Mouse (Mus musculus): ENCODE results near the gene Gm20422. TPM values are rescaled to one million over a fixed set of nuclear protein-coding genes. Genes with fewer than 3 reads are reported as not detected.

Gene Gm20422
- polyA plus RNA-seq (2016; fragmentation: Nextera tagmentation; extraction: Ambion mirVana): 0.19 TPM in 1 of 2 replicates, not detected in the other

DNA sequence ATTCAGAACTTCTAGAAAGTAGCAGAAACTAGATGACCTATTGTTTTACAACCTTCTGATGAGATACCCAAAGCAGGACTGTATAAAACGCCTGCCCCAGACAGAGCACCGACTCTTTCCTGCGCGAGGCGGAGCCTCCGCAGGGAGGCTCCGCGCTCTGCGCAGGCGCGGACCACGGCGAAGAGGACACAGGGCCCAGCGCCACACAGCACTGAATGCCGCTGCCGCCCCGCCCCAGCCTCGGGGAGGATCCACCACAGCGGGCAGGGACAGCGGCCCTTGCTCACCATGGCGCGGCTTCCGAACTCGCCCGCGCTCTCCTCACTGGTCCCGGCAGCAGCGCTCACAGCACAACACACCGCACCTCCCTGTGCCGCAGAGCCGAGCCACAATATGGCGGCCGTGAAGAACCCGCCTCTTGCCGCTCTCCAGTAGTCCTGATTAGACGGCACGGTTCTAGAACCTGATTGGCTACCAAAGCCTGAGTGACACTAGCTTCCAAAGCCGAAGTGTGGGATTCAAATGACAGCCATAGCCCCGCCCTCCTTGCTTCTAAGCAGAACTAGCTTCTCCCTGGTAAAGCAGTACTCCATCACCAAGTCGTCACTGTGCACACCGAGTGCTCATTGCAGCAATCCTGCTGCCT lies at the start of gene Gm20422:
Gene Gm20422 (minus strand): TSS at position 384 of the 646 bp plus-strand sequence.
- Histone ChIP-seq H3K36me3 (peaks cover 30% of the 10 kb centered on the region), H3K9me3 (replicated peaks) (no peaks in the 10 kb centered on the region), H3K27ac (peak within 1 kb of the TSS; percentile 98), H3K27me3 (ENCODE audit: low read depth, poor library complexity, severe bottlenecking) (no peaks in the 10 kb centered on the region), H3K4me1 (peaks cover 35% of the 10 kb centered on the region), H3K4me3 (peak within 1 kb of the TSS; percentile 78)
- DNase-seq (ENCODE audit: low spot score): peak; percentile 89
- under 1% methylated on average over 41 of the region's 41 CpGs for WGBS

DNA sequence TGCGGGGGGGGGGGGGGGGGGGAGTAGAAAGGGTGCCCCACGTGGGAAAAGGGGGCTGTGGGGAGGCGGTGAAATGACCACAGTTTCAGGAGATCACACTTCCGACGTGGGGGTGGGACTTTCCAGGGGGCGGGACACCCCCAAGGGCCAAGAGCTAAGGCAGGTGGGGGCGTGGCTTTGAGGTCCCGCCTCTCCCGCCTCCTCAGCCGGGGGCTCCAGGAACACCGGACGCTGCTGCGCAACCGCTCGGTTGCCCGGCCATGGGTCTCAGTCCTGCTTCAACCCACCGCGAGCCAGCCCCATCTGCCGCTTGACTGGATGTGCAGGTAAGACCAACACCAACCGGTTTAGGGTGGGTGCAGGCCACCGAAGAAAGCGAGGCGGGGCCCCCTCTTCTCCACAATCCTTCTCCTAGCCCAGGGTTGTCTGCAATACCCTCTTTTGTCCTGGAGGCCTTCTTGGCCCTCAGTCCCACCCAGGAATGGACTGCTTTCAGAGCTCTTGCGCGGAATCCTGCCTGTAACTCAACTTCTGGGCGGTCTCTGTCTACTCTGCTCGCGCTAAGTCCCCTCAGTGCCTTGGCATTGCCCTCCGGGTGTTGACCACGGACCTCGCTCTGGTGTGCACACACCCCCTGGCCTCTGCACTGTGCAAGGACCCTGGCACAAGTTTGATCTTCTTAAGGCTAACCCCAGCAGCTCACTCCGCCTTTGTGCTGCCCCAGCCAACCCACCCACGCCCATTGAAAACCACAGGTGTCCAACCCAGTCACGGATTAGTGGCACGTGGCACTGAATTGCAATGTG lies 47.9 kb upstream of the Gm20422 start, which contains the start of gene Lpar2:
Gene Lpar2 (plus strand): TSS at position 44 of the 806 bp plus-strand sequence.
- DNase-seq (ENCODE audit: low spot score): peak; percentile 89
- Histone ChIP-seq H3K27ac (peak within 1 kb of the TSS; percentile 91), H3K4me1 (peaks cover 43% of the 10 kb centered on the region), H3K9me3 (replicated peaks) (no peaks in the 10 kb centered on the region), H3K27me3 (ENCODE audit: low read depth, poor library complexity, severe bottlenecking) (no peaks in the 10 kb centered on the region), H3K36me3 (peaks cover 58% of the 10 kb centered on the region), H3K4me3 (peak within 1 kb of the TSS; percentile 74)
- under 1% methylated on average over 33 of the region's 35 CpGs for WGBS

DNA sequence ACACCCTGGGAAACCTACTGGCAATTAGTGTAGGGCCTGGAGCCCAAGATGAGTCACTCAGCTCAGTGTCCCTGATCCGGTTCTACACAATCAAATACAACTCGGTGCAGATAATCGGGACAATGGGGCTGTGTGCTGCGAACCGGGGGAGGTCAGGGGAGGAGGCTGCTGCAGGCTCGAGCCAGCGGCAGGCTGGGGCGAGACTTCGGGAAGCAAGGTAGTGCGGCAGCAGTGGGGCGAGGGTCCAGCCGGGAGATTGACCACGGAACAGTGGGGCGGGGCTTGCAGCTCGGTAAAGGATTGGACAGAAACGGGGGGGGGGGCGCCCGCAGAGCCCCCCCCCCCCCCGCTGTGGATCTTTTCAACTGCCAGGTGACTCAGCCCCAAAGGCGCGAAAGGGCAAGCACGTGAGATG lies 47.3 kb upstream of the Gm20422 start:
- Histone ChIP-seq H3K27ac (peak overlapping the region; percentile 91), H3K4me1 (peaks cover 43% of the 10 kb centered on the region), H3K36me3 (peaks cover 58% of the 10 kb centered on the region), H3K4me3 (peak overlapping the region; percentile 74), H3K27me3 (ENCODE audit: low read depth, poor library complexity, severe bottlenecking) (no peaks in the 10 kb centered on the region), H3K9me3 (replicated peaks) (no peaks in the 10 kb centered on the region)
- 1% methylated on average over 16 of the region's 22 CpGs for WGBS
- DNase-seq (ENCODE audit: low spot score): no peak

DNA sequence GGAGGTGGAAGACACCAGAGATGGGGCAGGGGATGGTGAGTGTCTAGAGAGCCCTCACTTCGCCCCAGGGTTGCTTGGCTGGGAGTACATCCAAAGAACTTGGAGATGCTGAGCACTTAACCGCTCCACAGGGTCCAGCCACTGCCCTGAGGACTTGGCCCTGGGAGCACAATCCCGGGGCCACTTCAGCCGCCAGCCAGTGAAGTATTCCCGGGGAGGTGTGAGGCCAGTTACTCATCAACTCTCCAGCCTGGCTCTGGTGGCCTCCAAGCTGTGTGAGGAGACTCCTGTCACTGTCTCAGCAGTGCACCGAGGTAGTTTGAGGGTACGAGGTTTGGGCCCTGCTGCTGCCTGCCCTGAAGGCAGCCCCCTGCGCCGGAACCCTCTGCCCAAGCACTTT lies 45.8 kb upstream of the Gm20422 start:
- H3K9me3 ChIP-seq (replicated peaks): no peaks in the 10 kb centered on the region
- DNase-seq (ENCODE audit: low spot score): no peak
- peaks cover 58% of the 10 kb centered on the region for H3K36me3 ChIP-seq
- no peak overlapping the region for H3K27ac ChIP-seq
- H3K27me3 ChIP-seq (ENCODE audit: low read depth, poor library complexity, severe bottlenecking): no peaks in the 10 kb centered on the region
- WGBS: 79% methylated on average over 9 of the region's 9 CpGs
- H3K4me3 ChIP-seq: no peak overlapping the region
- peaks cover 48% of the 10 kb centered on the region for H3K4me1 ChIP-seq

DNA sequence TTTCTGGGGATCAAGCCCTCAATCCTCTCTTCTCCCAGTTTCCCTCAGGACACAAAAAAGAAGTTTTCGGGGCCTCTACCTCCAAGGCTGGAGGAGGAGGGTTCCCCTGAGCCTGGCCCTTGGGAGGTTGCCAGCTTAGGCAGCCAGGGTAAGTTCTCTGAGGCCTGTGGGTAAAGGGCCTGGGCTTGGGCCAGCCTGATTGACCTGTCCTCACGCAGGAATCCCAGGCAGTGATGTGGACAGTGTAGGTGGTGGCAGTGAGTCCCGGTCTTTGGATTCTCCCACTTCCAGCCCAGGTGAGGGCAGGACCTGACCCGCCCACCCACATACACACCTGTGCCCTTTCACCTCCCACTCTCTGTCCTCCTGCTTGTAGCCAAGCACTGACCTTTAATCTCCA lies 40.7 kb upstream of the Gm20422 start:
- no peaks in the 10 kb centered on the region for H3K9me3 ChIP-seq (replicated peaks)
- 93% methylated on average over 4 of the region's 4 CpGs for WGBS
- no peak for DNase-seq (ENCODE audit: low spot score)
- peaks cover 74% of the 10 kb centered on the region for H3K36me3 ChIP-seq
- no peak overlapping the region for H3K27ac ChIP-seq
- no peak overlapping the region for H3K4me3 ChIP-seq
- H3K4me1 ChIP-seq: peaks cover 6% of the 10 kb centered on the region; the same call in 1 of the 2 replicates
- H3K27me3 ChIP-seq (ENCODE audit: low read depth, poor library complexity, severe bottlenecking): no peaks in the 10 kb centered on the region

DNA sequence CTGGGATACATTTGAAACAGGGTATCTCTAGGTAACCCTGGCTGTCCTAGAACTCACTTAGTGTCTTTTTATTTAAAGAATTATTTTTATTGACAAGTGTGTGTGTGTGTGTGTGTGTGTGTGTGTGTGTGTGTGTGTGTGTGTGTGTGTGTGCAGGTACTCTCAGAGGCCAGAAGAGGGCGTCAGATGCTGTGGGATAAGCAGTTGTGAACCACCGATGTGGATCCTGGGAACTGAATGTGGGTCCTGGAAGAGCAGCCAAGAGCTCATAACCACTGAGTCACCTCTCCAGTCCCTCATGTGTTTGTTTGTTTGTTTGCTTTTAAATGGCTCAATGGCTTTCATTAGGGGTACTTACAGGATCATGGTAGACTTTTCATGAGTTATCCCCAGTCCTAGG lies 40.2 kb upstream of the Gm20422 start:
- H3K4me3 ChIP-seq: no peak overlapping the region
- peaks cover 72% of the 10 kb centered on the region for H3K36me3 ChIP-seq
- WGBS: no CpG with 5 or more reads among the region's 2 CpGs
- H3K27me3 ChIP-seq (ENCODE audit: low read depth, poor library complexity, severe bottlenecking): no peaks in the 10 kb centered on the region
- no peak overlapping the region for H3K27ac ChIP-seq
- H3K9me3 ChIP-seq (replicated peaks): no peaks in the 10 kb centered on the region
- DNase-seq (ENCODE audit: low spot score): no peak
- H3K4me1 ChIP-seq: peaks cover 6% of the 10 kb centered on the region; the same call in 1 of the 2 replicates

DNA sequence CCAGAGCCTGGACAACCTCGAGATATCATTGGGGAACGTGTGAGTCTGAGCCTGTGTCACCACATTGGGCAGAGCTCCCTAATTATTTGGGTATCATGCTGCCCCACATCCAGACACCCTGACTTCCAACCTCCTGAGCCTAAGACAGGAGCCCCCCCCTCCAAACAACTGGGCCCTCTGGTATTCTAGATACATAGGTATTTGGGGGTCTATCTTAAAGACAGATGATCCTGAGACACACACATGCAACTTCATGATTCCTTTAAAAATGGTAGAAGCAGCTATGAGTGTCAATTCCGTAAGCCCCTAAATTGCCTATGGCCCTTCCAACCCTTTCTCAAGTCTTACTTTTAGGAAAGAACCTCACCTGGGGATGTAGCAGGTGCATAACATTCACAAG lies 35.1 kb upstream of the Gm20422 start:
- DNase-seq (ENCODE audit: low spot score): no peak
- Histone ChIP-seq H3K4me1 (peaks cover 15% of the 10 kb centered on the region), H3K27ac (no peak overlapping the region; the same call in 1 of the 2 replicates), H3K27me3 (ENCODE audit: low read depth, poor library complexity, severe bottlenecking) (no peaks in the 10 kb centered on the region), H3K4me3 (no peak overlapping the region), H3K36me3 (peaks cover 75% of the 10 kb centered on the region), H3K9me3 (replicated peaks) (no peaks in the 10 kb centered on the region)
- WGBS: 52% methylated on average over 3 of the region's 3 CpGs

DNA sequence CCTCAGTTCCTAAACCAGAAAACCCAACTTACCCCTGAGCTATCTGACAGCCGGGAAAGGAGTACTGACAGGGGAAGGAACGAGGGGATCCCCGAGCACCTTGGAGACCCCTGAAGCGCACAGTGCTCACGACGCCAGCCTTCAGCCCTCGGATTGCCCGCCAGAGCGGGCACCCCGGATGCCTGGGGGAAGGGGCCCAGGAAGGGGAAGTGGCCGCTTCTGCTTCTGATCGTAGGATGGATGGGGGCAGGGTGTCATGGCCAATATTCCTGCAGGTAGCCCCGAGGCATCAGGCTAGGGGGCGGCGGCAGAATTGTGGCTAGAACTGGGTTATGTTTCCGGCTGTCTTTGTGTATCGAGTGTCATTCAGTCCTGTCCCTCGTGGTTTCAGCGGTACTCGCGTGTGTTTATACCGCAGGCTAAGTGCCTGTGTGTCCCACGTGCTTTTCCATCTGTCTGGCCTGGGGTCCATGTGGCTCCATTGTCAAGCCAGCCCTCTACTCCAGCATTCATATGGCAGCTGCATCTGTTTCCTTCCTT lies 34.2 kb upstream of the Gm20422 start:
- Histone ChIP-seq H3K4me1 (peaks cover 15% of the 10 kb centered on the region), H3K9me3 (replicated peaks) (no peaks in the 10 kb centered on the region), H3K27me3 (ENCODE audit: low read depth, poor library complexity, severe bottlenecking) (no peaks in the 10 kb centered on the region), H3K27ac (peak overlapping the region; percentile 84), H3K36me3 (peaks cover 74% of the 10 kb centered on the region), H3K4me3 (peak overlapping the region; percentile 68)
- peak; percentile 50 for DNase-seq (ENCODE audit: low spot score)
- WGBS: 3% methylated on average over 23 of the region's 23 CpGs

DNA sequence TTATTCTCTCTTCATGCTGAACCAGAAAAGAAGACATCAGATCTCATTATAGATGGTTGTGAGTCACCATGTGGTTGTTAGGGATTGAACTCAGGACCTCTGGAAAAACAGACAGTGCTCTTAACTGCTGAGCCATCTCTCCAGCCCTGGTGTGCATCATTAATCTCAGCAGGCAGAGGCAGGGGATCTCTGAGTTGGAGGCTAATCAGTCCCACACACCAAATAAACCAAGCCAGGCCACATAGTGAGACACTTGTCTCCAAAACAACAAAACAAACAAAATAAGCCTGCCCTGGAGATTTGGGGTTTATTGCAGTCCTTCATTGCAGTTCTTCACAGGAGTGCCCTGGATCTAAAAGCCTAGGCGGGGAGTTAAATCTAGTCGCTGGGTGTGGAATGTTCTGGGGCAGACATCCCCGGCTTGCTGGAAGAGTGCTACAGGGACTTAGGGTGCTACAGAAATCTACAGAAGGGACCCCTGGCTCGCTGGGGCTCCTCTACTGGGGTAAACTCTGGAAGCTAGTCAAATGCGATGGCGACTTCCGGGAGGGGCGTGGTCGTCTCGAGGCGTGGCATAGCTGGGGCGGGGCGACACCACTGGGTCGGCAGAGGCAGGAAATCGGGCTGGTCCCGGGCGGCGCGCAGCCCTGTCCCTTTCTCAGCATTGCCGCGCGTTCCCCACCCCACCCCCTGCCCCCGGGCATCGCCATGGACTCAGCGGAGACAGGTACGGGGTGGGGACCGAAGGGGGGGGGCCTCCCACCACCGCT lies 33.6 kb upstream of the Gm20422 start, which contains the start of gene Gmip:
Gene Gmip (plus strand): TSS at position 586 of the 770 bp plus-strand sequence.
- no peaks in the 10 kb centered on the region for H3K9me3 ChIP-seq (replicated peaks)
- peak within 1 kb of the TSS; percentile 84 for H3K27ac ChIP-seq
- peaks cover 15% of the 10 kb centered on the region for H3K4me1 ChIP-seq
- H3K27me3 ChIP-seq (ENCODE audit: low read depth, poor library complexity, severe bottlenecking): no peaks in the 10 kb centered on the region
- whole genome bisulfite sequencing: 5% methylated on average over 28 of the region's 28 CpGs
- H3K36me3 ChIP-seq: peaks cover 74% of the 10 kb centered on the region
- H3K4me3 ChIP-seq: peak within 1 kb of the TSS; percentile 68
- peak; percentile 89 for DNase-seq (ENCODE audit: low spot score)

DNA sequence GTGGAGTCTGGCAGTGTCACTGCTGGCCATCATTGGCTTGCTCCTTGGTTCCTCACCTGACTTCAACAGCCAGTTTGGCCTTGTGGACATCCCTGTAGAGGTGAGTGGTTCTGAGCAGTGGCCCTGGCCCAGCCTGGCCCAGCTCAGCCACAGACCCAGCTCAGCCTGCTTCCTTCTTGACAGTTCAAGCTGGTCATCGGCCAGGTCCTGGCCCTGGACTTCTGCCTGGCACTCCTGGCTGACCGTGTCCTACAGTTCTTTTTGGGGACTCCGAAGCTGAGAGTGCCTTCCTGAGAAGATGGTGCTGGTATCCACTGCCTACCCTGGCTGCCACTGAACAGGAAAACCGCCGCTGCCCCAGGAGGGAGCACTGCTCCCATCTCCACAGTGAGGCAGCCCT lies 32.5 kb upstream of the Gm20422 start:
- Histone ChIP-seq H3K4me3 (no peak overlapping the region), H3K36me3 (peaks cover 81% of the 10 kb centered on the region), H3K9me3 (replicated peaks) (no peaks in the 10 kb centered on the region), H3K27ac (no peak overlapping the region), H3K27me3 (ENCODE audit: low read depth, poor library complexity, severe bottlenecking) (no peaks in the 10 kb centered on the region), H3K4me1 (peaks cover 15% of the 10 kb centered on the region)
- WGBS: 92% methylated on average over 5 of the region's 5 CpGs
- DNase-seq (ENCODE audit: low spot score): no peak

DNA sequence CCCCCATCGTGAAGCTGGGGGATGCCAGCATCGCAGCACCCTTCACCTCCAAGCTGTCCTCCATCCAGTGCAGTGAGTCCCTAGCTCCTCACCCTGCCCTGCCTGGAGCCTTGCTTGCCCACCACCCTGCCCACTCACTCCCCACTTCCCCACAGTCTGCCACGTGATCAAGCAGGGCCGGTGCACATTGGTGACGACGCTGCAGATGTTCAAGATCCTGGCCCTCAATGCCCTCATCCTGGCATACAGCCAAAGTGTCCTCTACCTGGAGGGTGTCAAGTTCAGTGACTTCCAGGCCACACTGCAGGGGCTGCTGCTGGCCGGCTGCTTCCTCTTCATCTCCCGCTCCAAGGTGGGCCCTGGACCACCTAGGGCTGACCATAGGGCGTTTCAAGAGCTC lies 30.8 kb upstream of the Gm20422 start:
- peaks cover 82% of the 10 kb centered on the region for H3K36me3 ChIP-seq

DNA sequence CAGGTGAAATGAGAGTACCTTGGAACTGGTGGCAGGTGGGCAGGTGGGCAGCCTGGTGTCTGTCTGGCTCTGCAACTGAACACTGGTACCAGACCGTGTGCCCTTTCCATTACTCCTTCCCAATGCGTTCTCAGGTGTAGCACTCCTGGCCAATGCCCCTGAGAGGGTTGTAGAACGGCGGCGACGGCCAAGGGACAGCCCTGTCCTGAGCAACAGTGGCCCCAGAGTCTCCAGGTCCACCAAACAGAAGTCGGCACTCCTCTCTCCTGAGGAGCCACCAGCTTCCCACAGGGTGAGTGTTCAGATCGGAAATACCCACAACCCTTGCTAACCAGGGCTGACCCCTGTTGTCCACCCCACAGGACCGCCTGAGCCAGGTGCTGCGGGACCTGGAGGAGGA lies 30.4 kb upstream of the Gm20422 start:
- Histone ChIP-seq H3K4me1 (peaks cover 15% of the 10 kb centered on the region), H3K36me3 (peaks cover 85% of the 10 kb centered on the region), H3K27ac (no peak overlapping the region), H3K27me3 (ENCODE audit: low read depth, poor library complexity, severe bottlenecking) (no peaks in the 10 kb centered on the region), H3K9me3 (replicated peaks) (no peaks in the 10 kb centered on the region), H3K4me3 (no peak overlapping the region)
- WGBS: 96% methylated on average over 10 of the region's 10 CpGs
- no peak for DNase-seq (ENCODE audit: low spot score)

More for the DNA sequence above, 30.8 kb upstream of the Gm20422 start:
- 96% methylated on average over 9 of the region's 9 CpGs for WGBS
- H3K4me1 ChIP-seq: peaks cover 15% of the 10 kb centered on the region
- no peaks in the 10 kb centered on the region for H3K27me3 ChIP-seq (ENCODE audit: low read depth, poor library complexity, severe bottlenecking)
- no peaks in the 10 kb centered on the region for H3K9me3 ChIP-seq (replicated peaks)
- H3K4me3 ChIP-seq: no peak overlapping the region
- no peak for DNase-seq (ENCODE audit: low spot score)
- H3K27ac ChIP-seq: no peak overlapping the region
